Mouse (Mus musculus): ENCODE results near the gene Asprv1. TPM values are rescaled to one million over a fixed set of nuclear protein-coding genes. Genes with fewer than 3 reads are reported as not detected.

The Asprv1 gene
- total RNA-seq, 1 experiment from 2014 or later: not detected

GRCm38 (mm10) chr6:86665560-86666307 lies 37.8 kb downstream of the Asprv1 start:
- DNase-seq: no peak

GRCm38 (mm10) chr6:86667061-86667460 lies 39.1 kb downstream of the Asprv1 start:
- DNase-seq: no peak

DNA sequence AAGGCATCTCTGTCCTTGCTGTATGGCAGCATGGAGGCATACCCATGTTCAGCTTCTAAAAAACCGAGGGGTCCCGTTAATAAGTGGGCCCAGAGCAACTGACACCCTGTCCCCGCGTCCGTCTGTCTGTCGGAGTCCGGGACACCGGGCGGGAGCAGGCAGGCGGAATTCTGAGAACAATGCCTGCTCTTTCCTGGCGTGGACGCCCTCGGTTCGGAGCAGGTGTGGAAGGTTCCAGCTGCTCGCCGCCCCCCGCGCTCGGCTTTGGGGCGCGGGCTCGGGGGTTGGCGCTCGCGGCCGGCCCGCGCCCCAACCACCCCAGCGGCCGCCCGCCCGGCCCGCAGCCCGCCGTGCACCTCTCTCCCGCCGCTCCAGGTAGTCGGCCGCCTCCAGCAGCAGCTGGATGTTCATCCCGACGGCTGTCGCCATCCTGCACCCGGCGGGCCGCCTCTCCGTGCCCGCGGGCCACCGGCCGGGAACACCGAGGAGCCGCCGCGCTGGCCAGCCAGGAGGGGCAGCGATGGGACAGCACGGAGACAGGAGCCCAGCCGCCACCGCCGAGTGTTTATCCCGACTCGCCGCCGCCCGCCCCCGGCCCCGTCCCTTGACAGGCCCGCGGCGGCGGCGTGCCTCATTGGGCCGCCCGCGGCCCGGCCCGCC lies 40.7 kb downstream of the Asprv1 start, which contains the start of gene Mxd1:
Mxd1 (minus strand) TSS at position 582 of the 660 bp plus-strand sequence.
- no peak for DNase-seq

DNA sequence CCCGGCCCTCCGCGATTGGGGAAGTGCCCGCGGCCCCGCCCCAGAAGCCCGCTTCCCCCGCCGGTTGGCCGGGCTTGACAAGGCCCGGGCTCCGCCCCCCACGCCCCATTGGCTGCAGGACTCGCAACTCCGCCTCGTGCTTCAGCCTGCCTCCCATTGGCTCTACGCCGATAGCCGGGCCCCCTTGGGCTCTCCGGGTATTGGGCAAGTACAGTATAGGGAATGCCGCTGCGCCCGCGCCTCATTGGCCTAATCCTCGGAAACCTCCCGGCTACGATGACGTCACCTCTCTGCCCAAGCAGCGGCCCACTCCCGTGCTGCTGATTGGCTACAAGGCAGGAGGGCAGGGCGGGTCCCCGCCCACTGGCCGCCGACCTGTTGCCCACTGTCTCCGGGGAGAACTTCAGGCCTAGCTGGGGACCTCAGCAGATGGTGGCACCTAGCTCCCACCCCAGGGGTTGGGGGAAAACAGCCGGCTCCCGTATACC lies 41.3 kb downstream of the Asprv1 start:
- DNase-seq: peak; percentile 100

GRCm38 (mm10) chr6:86670873-86671272 lies 42.9 kb downstream of the Asprv1 start:
- peak; percentile 66 for DNase-seq

DNA sequence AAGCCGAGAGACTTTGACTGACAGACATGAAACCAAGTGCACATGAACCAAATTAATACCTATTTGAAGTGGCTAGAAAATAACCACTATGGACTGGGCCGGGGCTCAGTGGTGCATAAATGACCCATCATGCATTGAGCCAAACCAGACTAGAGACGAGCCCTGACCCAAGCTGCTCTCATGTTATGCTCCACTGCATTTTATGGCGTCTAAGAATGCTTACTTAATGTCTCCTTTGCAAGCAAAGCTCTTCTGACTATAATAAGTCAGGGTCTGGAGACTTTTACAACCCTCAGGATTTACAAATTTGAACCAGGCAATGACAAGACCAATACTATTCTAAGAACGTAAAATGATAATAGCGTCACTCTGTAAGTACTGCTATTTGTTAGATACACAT lies 50.4 kb downstream of the Asprv1 start:
- no peak for DNase-seq

Other genes starting within 250 kb of the Asprv1 start
- gene Pcyox1, start 231.0 kb upstream of the Asprv1 start, total RNA-seq (2021): 145 and 151 TPM in 2 replicates
- 48.8 and 69.5 TPM in 2 replicates for gene Tia1, start 223.9 kb upstream of the Asprv1 start, total RNA-seq (2021)
- 0.78 TPM in 1 of 2 replicates, not detected in the other for gene Gm44790, start 201.5 kb upstream of the Asprv1 start, total RNA-seq (2021)
- 15.6 and 16.4 TPM in 2 replicates for gene C87436, start 189.8 kb upstream of the Asprv1 start, total RNA-seq (2021)
- 260 TPM in 2 replicates for gene Pcbp1, start 101.8 kb upstream of the Asprv1 start, total RNA-seq (2021)
- gene Mxd1, start 41.0 kb downstream of the Asprv1 start, total RNA-seq (2021): 11.0 and 12.3 TPM in 2 replicates
- gene Snrnp27, start 56.4 kb downstream of the Asprv1 start, total RNA-seq (2021): 65.4 and 68.1 TPM in 2 replicates
- 13.7 and 16.2 TPM in 2 replicates for gene Gmcl1, start 105.2 kb downstream of the Asprv1 start, total RNA-seq (2021)
- 54.6 and 55.5 TPM in 2 replicates for gene Anxa4, start 165.4 kb downstream of the Asprv1 start, total RNA-seq (2021)
- gene Aak1, start 221.4 kb downstream of the Asprv1 start, total RNA-seq (2021): 81.9 and 88.8 TPM in 2 replicates